Mouse (Mus musculus) thymus, postnatal 14 days (tissue): ENCODE measurements around the gene Hck.

ENCODE experiments used
- DNase-seq: peaks from one replicate; pipeline ENCODE4 v3.0.0; 2021

Hck gene

GRCm38 (mm10) chr2:153108313-153109264 is at the start of gene Hck:
Gene Hck (plus strand): TSS chr2:153108468.
- peak; percentile 30 for DNase-seq

- no peak for DNase-seq
These were observed 48.1 kb upstream of the Hck start for GRCm38 (mm10) chr2:153060216-153060615.

- DNase-seq, result no peak
These were observed 44.9 kb upstream of the Hck start for GRCm38 (mm10) chr2:153063394-153063793.

- DNase-seq, result no peak
These were observed 43.9 kb upstream of the Hck start for GRCm38 (mm10) chr2:153064190-153064970.

- DNase-seq, result no peak
These were observed 42.3 kb upstream of the Hck start, which contains the start of gene Ccm2l for GRCm38 (mm10) chr2:153065747-153066508. Gene Ccm2l (plus strand): TSS chr2:153065955.

- DNase-seq, result no peak
These were observed 41.3 kb upstream of the Hck start for GRCm38 (mm10) chr2:153066991-153067390.

- DNase-seq, result no peak
These were observed 37.3 kb upstream of the Hck start for GRCm38 (mm10) chr2:153070762-153071490.

GRCm38 (mm10) chr2:153071491-153072184 is 36.6 kb upstream of the Hck start:
- no peak for DNase-seq

- no peak for DNase-seq
These were observed 33.6 kb upstream of the Hck start for GRCm38 (mm10) chr2:153074651-153075050.

GRCm38 (mm10) chr2:153075961-153076360 is 32.3 kb upstream of the Hck start:
- no peak for DNase-seq

- peak; percentile 79 for DNase-seq
These were observed 27.3 kb upstream of the Hck start for GRCm38 (mm10) chr2:153080841-153081523.

GRCm38 (mm10) chr2:153081866-153082265 is 26.4 kb upstream of the Hck start:
- no peak for DNase-seq

- no peak for DNase-seq
These were observed 25.0 kb upstream of the Hck start for GRCm38 (mm10) chr2:153083275-153083674.

- no peak for DNase-seq
These were observed 24.4 kb upstream of the Hck start for GRCm38 (mm10) chr2:153083824-153084223.

- DNase-seq, result no peak
These were observed 23.8 kb upstream of the Hck start for GRCm38 (mm10) chr2:153084261-153084976.

- DNase-seq, result no peak
These were observed 22.7 kb upstream of the Hck start for GRCm38 (mm10) chr2:153085556-153085955.

- DNase-seq, result no peak
These were observed 22.1 kb upstream of the Hck start for GRCm38 (mm10) chr2:153086166-153086565.

GRCm38 (mm10) chr2:153087091-153087490 is 21.2 kb upstream of the Hck start:
- no peak for DNase-seq

GRCm38 (mm10) chr2:153089316-153089715 is 19.0 kb upstream of the Hck start:
- no peak for DNase-seq

GRCm38 (mm10) chr2:153090551-153091165 is 17.6 kb upstream of the Hck start:
- DNase-seq, result no peak
